Mouse (Mus musculus) hematopoietic stem cell, adult 5-6 weeks (primary cell): Measurements from ENCODE around the gene Pzp. TPM values are rescaled to one million over a fixed set of nuclear protein-coding genes. Genes with fewer than 3 reads are reported as not detected.

ENCODE experiments used
- ATAC-seq, 2 experiments: fragments of 125-278 bp in 1 of 2; replicated peaks in 1 of 2; 2 replicates each; pipeline ENCODE4 v1.8.0; 2016 to 2017; ENCODE audit warnings: inconsistent platforms in 2 of 2, mild to moderate bottlenecking in 2 of 2, moderate number of reproducible peaks in 2 of 2, low read depth in 1 of 2, moderate TSS enrichment in 1 of 2; ENCODE audit not compliant: low FRiP score in 2 of 2, poor library complexity in 2 of 2, severe bottlenecking in 2 of 2, insufficient read depth in 1 of 2, low TSS enrichment in 1 of 2
- total RNA-seq: library from RNA; stranded (forward); fragments of 172-1452, 232-1000 nt; gene quantifications from 2 replicates; pipeline ENCODE4 v1.2.3, GENCODE M21; 2017

Pzp gene
- not detected in 2 replicates for total RNA-seq

DNA sequence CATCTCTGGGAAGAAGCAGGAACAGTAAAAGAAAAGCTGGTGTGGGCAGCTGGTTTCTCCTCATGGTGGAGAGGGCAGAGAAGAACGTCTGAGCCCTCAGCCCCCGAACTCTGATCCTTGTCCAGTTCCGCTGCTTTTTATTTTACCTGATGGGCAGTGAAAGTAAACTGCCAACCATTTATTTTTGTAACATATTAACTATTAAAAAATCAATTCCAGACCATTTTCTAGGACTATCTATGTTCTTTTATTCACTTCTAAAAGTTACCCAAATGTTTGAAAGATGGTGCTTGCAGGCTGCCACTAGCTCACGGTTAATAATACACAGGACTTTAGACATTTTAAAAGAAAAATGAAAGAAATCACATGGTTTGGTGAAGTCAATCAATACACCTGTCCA lies at the start of gene Pzp:
Pzp (minus strand) TSS at position 120 of the 400 bp plus-strand sequence.
- ATAC-seq = no peak

DNA sequence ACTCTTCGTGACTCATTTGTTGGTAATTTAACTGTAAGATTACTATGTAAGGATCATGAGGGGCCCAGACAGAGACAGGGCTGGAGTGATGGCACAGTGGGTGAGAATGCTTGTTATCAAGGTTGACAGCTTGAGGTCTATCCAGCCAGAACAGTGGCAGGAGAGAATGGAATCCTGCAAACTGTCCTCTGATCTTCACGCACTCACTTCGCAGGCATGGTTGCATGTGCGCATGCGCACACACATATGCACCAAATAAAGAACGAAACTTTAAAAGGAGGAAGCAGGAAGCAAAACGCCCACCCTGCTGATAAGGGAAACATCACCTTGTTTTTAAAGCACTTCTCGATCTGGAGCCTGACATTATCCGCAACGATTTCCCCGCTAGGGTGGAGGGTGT lies 40.1 kb upstream of the Pzp start:
- no peak for ATAC-seq

DNA sequence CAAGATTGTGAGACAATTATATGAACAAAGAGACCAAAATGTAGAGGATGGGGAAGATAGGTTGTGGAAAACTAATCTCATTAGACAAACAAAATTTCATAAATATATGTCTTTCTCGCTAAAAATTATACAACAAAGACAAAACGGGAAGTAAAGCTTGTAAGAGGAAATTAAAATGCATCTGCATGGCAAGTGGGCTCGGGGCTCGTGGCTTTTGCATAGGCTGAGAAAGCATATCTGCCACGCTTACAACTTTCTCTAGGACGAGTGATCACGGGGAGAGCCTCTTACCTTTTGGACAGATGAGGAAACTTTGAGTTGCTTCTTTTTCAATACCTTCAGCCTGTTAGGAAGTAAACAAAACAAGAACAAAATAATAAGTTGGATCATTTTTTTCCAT lies 27.5 kb upstream of the Pzp start:
- ATAC-seq = 0 out of 4 replicates have a peak, but pooled peaks of 1 of the 2 experiments have one; percentile 49

DNA sequence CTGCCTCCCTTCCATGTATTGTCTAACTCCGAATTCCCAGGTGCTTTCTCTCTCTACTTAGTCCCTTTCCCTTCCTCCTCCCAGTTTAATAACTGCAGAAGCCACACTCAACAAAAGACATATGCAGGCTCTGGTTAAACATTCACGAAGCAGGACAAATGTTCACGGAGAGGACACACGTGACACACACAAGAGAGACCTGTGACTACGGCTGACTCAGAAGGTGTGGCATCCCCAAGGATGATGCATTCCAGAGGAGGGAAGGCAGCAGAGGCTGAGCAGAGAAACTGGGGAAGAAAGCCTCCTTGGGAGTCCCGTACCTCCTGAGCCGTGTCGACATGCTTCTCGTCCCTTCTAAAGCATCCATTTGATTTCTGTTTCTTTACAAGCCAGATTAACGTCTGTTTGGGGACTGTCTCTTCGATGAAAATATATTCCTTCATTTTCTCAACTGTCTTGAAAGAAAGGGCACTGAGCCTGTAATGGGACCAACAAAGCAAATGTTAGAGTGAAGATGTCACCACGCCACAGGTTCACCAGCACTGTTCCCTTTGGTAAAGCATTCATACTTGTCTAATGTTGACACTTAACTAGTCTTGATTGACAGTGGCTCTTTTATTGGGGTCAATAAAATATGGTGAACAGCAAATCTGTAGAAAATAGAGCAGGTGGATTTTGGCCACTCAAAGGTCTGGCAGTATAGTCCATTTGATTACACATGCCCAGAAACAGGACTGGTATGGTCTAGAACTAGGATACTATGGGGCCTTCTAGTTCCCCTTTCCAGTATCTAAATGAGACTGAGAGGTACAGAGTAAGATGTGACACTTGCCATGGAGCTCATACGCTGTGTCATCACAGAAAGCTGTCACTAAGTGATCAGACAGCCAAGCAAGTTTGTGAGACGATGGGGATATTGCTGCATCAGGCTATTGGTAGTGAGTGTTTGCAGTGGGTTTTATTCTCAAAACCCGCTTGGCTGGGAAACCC lies 23.2 kb upstream of the Pzp start:
- no peak for ATAC-seq

DNA sequence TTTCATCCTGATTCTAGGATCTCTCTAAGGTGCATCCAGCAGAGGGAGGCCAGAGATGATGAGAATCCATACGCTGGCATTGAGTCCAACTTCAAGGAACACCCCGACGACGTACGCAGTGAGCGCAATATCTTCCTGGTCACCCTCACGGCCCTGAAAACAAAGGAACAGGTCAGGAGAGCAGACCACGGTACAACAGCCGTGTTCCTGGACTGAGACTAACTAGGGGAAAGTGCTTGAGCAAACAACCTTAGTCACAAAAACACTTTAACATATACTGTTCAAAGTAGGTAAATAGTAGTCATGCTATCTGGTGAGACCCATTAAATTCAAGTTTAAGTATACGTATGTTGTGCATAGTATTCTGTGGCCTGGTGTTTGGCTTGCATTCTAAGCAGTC lies 22.0 kb upstream of the Pzp start:
- no peak for ATAC-seq

DNA sequence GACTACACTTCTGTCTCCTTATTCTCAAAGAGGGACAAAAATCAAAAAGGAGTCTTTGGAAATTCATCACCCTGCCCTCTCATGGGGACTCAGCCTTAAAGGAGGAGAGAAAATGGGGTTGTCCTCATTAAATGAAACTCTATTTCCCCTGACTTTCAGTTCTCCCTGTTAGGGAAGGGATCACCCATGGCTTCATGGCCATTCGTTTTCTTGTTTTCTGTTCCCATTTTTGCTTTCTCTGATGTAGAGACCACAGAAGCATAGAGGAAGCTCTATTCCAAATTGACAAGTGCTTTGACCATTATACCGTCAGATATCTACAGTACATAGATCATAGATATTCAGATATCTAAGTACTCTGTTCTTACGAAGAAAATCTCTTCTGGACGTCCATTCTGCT lies 18.9 kb upstream of the Pzp start:
- ATAC-seq = no peak

DNA sequence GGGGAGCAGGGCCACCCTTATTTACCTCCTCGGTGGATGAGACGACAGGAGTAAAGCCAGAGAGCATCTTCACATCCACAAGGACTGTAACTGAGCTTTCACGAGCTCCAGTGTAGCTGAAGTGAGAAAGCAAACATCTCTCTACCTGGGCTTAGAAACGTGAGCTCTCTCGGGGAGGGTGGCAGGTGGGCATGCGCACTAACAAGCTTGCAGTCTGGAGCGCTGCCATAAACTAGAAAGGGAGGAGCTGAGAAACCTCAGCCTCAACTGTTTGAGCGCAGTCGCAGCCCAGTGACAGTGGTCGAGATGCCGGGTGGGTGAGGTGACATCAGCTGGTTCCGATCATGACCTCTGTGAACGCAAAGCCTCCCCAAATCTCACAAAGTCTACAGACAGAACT lies 16.7 kb upstream of the Pzp start:
- no peak for ATAC-seq

DNA sequence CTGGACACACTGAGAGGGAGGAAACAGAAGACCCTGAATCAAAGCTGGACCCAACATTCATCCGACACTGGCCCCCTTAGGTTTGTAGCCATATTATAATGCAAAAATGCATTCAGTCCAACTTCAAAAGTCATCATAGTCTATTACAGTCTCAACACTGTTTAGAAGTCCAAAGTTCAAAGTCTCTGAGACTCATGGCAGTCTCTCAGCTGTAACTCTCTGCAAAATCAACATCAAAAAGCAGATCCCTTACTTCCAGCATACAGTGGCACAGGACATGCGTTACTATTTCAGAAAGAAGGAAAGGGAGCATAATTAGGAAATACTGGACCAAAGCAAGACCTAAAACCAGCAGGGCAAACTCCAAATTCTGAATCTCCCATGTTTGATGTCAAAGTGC lies 8.7 kb upstream of the Pzp start:
- ATAC-seq = no peak

DNA sequence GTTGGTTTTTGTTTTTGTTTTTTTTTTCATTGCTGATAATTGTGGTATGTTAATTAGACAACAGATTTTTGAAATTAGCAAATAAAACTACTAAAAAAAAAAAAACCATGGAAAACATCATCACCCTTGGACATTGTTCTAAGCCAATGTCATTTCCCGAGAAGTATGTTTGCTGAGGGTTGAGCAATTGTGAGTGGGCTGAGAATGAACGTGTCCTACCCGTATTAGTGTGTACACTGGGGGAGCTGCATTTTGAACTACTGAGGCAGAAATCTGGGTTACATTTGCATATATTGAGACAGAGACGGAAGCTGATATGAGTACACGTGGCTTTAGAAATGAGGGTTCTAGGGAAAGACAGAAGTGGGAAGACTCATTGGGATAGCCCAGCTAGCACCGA lies 6.8 kb upstream of the Pzp start:
- ATAC-seq = no peak

DNA sequence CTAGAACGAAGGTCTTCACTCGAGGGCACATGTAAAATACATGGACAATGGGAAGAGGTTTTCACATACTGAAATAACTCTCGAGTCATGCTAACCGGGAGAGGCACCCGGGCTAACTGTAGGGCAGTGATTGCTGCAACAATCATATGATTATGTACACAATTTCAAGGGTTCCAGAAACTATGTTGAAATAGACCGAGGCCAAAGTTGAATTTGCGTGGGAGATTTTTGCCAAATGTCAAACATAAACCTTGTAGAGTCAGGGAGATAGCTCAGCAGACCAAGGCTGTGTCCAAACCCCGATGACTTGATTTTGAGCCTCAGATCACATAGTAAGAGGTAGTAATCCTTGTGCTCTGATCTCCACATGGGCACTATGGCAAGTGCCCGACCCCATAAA lies 6.2 kb upstream of the Pzp start:
- ATAC-seq = no peak

DNA sequence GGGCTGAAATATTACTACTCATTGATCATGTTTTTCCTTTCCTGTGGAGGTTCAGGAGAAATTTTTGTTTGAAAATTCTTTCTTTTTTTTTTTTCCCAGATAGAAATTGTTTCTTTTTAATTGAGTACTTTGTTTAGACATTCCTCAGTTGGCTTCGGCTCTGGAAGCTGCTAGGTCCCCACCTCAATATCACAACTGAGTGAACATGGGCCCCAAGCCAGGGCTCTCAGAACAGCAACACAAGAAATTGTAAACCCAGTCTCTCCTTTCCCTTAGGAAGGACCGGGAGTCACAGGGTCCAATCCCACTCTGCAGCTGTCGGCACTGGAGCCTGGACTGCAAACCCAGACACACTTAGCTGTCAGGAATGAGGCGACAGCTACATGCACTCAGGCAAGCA lies 2.0 kb upstream of the Pzp start:
- no peak for ATAC-seq

DNA sequence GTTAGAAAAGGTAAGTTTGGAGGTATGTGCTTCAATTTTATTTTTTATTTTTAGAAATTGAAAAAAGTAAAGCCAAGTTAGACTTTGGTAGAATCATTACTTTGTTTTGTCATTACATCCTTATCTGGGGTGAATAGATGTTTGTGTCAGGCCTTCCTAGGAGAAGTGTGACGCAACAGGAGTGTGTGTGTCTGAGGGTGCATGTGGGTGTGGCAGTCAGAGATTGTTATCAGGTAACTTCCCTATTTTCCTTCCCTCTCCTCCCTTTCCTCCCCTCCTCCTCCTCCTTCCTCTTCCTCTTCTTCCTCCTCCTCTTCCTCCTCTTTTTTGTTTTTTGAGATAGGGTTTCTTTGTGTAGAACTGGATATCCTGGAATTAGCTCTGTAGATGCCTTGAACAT lies 590 bp upstream of the Pzp start:
- no peak for ATAC-seq

DNA sequence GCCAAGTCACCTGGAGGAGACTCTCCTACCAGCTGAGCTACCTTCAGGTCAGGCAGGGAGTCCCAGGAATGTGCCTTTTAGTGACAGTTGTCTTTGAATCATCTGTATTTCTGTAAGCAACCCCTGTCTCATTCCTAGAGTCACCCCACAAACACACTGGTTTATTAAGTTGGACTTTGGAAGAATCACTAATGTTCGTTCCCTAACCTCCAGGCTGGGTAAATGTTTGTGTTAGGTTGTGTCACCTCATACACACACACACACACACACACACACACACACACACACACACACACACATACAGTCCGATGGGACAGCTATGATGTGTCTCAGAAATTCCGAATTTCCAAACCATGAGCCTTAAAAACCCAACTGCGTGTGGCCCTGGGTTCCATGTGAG lies 719 bp downstream of the Pzp start:
- no peak for ATAC-seq

DNA sequence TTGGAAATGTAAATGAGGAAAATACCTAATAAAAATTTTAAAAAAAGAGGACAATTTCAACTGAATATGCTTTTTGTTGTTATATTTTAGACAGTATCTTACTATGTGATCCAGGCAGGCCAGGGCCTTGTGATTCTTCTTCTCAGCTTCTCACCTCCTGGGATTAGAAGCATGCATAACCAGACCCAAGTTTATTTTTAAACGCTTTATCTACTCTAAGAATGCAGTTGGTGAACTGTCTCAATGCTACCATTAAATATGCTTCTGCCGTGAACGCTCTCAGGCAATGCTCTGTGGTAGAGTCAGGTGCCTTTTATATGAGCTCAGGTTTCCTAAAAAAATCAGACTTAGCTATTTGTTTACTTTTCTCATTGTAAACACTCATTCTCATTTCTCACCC lies 3.2 kb downstream of the Pzp start:
- ATAC-seq = no peak

DNA sequence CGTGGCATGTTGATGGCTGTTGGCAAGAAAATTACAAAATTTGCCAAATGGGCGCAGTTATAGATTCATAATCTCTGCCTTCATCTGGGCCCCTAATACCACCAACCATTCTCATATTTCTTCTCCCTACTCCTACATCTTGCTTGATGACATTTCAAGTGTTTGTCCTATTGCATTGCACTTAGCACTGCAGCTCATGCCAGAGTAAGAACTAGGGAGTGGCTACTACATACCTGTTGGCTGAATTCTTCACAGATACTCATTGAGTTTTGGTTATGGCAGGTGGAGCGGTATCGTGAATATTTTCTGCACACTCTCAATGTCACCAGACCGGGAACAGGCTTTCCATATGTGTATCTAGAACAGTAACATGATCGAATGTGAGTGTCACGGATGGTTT lies 7.4 kb downstream of the Pzp start:
- no peak for ATAC-seq

DNA sequence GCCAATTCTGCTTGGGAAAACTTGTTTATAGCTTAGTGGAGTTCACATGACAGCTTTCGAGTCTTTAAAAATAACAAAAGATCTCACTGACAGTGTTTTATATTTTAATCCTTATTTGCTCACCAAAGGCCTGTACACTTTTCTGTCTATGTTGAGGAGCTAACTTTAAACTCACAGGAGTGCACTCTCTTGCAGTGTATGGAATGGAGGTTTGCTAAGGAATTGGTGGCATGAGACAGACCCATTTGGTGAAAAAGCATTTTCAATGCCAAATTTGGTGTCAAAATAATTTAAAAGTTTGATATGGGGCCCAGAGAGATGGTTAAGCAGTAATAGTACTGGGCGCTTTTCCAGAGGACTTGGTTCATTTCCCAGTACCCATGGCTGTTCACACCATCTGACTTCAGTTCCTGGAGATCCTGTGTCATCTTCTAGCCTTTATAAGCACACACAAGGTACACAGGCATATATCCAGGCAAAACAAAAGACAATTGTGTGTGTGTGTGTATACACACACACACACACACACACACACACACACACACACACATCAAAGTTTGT lies 20.8 kb downstream of the Pzp start:
- ATAC-seq = no peak

DNA sequence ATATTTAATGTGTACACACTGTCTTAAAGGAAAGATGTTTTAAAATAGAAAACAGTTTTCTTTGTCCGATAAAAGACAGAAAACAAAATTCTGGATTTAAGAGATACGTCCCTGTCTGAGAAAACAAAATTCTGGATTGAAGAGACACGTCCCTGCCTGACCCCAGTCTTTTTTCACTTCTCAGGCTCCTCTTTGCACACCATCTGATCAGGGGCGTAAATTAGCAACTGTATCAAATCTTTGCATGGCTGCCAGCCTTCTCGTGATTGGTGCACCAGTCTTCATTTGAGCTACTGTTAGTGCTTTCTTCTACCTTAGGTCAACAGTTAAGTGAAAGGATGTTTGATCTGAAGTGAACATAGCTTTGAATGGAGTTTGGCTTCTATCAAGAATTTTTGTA lies 21.8 kb downstream of the Pzp start:
- no peak for ATAC-seq

DNA sequence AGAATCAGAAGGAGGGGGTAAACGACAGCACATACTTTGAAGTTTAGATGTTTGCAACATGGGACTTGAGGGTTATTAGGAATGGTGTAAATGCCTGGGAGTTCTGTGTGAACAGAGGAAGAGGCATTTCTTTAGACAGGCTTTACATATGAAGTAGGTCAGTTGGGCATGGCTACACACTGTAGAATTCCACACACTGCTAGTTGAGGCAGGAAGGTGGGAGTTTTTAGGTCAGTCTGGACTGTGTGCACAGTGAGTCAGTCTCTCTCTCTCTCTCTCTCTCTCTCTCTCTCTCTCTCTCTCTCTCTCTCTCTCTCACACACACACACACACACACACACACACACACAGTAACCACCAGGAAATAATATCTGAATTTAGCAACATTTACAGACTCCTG lies 31.2 kb downstream of the Pzp start:
- no peak for ATAC-seq
